Mouse (Mus musculus) liver, adult 2 months (tissue): ENCODE results near the gene Mageb16. TPM values are rescaled to one million over a fixed set of nuclear protein-coding genes. Genes with fewer than 3 reads are reported as not detected.

Source experiments
- DNase-seq: peaks from one replicate; pipeline ENCODE4 v3.0.0-alpha.2; 2011; ENCODE audit warnings: low read depth, low spot score; ENCODE audit errors: extremely low read depth
- H3K27ac ChIP-seq: fragments of 200-500 bp; replicated peaks from 2 replicates; pipeline ENCODE4 v1.5.1; 2012; ENCODE audit warnings: low read depth, mild to moderate bottlenecking, control low read depth, inconsistent platforms, low read length; ENCODE audit not compliant: insufficient read depth
- H3K27me3 ChIP-seq: fragments of 200-500 bp; 2 replicates; pipeline ENCODE4 v1.6.1; 2012; ENCODE audit warnings: mild to moderate bottlenecking, moderate library complexity, low read length, inconsistent platforms; ENCODE audit not compliant: control insufficient read depth, insufficient read depth
- H3K36me3 ChIP-seq: fragments of 200-500 bp; 2 replicates; pipeline ENCODE4 v1.6.1; 2012; ENCODE audit warnings: low read length, inconsistent platforms; ENCODE audit not compliant: control insufficient read depth, insufficient read depth
- H3K4me1 ChIP-seq: fragments of 200-500 bp; 2 replicates; pipeline ENCODE4 v1.6.1; 2011; ENCODE audit warnings: low read length; ENCODE audit not compliant: control insufficient read depth, insufficient read depth
- H3K4me3 ChIP-seq: fragments of 200-500 bp; 2 replicates; pipeline ENCODE4 v1.5.1; 2011; ENCODE audit warnings: low read depth, mild to moderate bottlenecking, control low read depth, low read length, moderate library complexity; ENCODE audit not compliant: insufficient read depth
- H3K79me2 ChIP-seq: fragments of 200-500 bp; 2 replicates; pipeline ENCODE4 v1.6.1; 2012; ENCODE audit warnings: inconsistent platforms, mild to moderate bottlenecking, low read length, moderate library complexity; ENCODE audit not compliant: control insufficient read depth, insufficient read depth
- H3K9ac ChIP-seq: fragments of 200-500 bp; 2 replicates; pipeline ENCODE4 v1.6.1; 2012; ENCODE audit warnings: low read depth, mild to moderate bottlenecking, control low read depth, inconsistent platforms, low read length
- CTCF ChIP-seq: fragments of 200-500 bp; IDR thresholded peaks from 2 replicates; pipeline ENCODE4 v1.5.1; 2011; ENCODE audit warnings: low read depth, low read length, control low read depth
- POLR2A ChIP-seq: fragments of 200-500 bp; IDR thresholded peaks from 2 replicates; pipeline ENCODE4 v1.6.1; 2011; ENCODE audit warnings: low read length, control low read depth; ENCODE audit not compliant: insufficient read depth; ENCODE audit errors: extremely low read depth
- WGBS: fragments of 180-500 bp; shearing (Covaris S2); methylation state at CpG from one replicate; pipeline ENCODE4 v1.1.7; 2018; 5-methylcytosine and 5-hydroxymethylcytosine counted together
- polyA plus RNA-seq: library from polyadenylated mRNA; depleted of rRNA; stranded (reverse); fragments of >200 nt; gene quantifications from 2 replicates; pipeline ENCODE4 v1.2.3, GENCODE M21; 2012; rRNA removed
- total RNA-seq: library from RNA; depleted of rRNA; stranded (reverse); fragments of >200 nt; gene quantifications from 2 replicates; pipeline ENCODE4 v1.2.3, GENCODE M21; 2014; rRNA removed

Mageb16 gene
- total RNA-seq (not detected in 2 replicates), polyA plus RNA-seq (not detected in 2 replicates)

DNA sequence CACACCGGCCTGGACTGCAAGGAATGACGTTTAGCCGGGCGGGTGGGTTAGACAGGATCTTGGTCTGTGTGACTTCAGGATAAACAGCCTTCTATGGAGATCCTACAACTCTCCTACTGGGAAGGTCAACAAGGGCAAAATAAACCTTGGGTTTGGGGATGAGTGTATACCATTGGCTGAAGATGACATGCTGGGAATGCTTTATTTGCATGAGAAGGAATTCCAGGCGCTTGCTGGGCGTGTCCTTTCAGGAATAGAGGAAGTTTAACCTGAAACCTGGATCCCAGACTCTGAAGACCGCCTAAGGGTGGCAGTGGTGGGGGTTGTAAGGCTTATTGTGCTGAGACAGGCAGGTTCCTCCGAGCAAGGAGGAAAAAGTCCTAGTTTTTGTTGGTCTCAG is at the start of gene Mageb16:
Gene Mageb16 (minus strand): TSS at position 25 of the 400 bp plus-strand sequence.
- no peak for TF ChIP-seq CTCF
- no peak for TF ChIP-seq POLR2A
- 68% methylated on average over 8 of the region's 8 CpGs for WGBS
- Histone ChIP-seq H3K79me2 (no peaks in the 10 kb centered on the region), H3K4me1 (no peaks in the 10 kb centered on the region), H3K9ac (no peak within 1 kb of the TSS), H3K27me3 (no peaks in the 10 kb centered on the region), H3K4me3 (no peak within 1 kb of the TSS), H3K27ac (no peak within 1 kb of the TSS), H3K36me3 (no peaks in the 10 kb centered on the region)
- DNase-seq, result no peak

- WGBS, result 40% methylated on average over 2 of the region's 2 CpGs
- no peaks in the 10 kb centered on the region for H3K4me1 ChIP-seq
- peak; percentile 58 for DNase-seq
- no peaks in the 10 kb centered on the region for H3K36me3 ChIP-seq
- no peaks in the 10 kb centered on the region for H3K27me3 ChIP-seq
- H3K4me3 ChIP-seq, result no peak overlapping the region
- TF ChIP-seq CTCF (no peak), POLR2A (no peak)
- H3K79me2 ChIP-seq, result no peaks in the 10 kb centered on the region
- H3K9ac ChIP-seq, result no peak overlapping the region
- H3K27ac ChIP-seq, result no peak overlapping the region
These were observed 20.1 kb downstream of the Mageb16 start for GRCm38 (mm10) chrX:79651091-79651490.

GRCm38 (mm10) chrX:79635396-79635795 is 35.8 kb downstream of the Mageb16 start:
- Histone ChIP-seq H3K4me3 (no peak overlapping the region), H3K79me2 (no peaks in the 10 kb centered on the region), H3K36me3 (no peaks in the 10 kb centered on the region), H3K9ac (no peak overlapping the region), H3K27me3 (no peaks in the 10 kb centered on the region), H3K27ac (no peak overlapping the region), H3K4me1 (no peaks in the 10 kb centered on the region)
- DNase-seq, result no peak
- no peak for TF ChIP-seq CTCF
- no peak for TF ChIP-seq POLR2A
- WGBS, result 89% methylated on average over 15 of the region's 15 CpGs

DNA sequence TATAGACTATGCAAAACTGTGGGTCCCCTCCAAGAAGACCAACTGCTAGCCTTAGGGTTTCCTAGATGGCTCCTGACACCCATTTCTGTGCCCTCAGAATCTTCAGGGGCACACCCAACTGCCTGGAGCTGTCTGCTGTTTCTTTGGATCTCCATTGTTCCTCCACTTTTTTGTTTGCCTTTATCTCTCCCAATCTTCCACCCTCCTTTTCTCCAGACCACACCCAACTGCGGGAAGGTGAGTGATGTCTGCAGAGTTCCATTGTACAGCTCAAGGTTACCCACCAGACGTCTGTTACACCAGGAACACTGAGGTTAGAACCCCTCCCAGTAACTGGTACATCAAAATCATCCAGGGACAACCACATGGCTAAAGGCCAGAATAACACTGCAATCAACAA is 64.8 kb downstream of the Mageb16 start:
- Histone ChIP-seq H3K36me3 (no peaks in the 10 kb centered on the region), H3K9ac (no peak overlapping the region), H3K4me1 (no peaks in the 10 kb centered on the region), H3K27ac (no peak overlapping the region), H3K4me3 (no peak overlapping the region), H3K27me3 (no peaks in the 10 kb centered on the region), H3K79me2 (no peaks in the 10 kb centered on the region)
- DNase-seq, result no peak
- WGBS, result 40% methylated on average over 2 of the region's 2 CpGs
- TF ChIP-seq POLR2A (no peak), CTCF (no peak)

Other genes starting within 250 kb of the Mageb16 start
- 0.07 and 0.18 TPM in 2 replicates for gene Gm7173, start 154.2 kb downstream of the Mageb16 start, total RNA-seq
- gene Gm7173, start 154.2 kb downstream of the Mageb16 start, polyA plus RNA-seq, result not detected in 2 replicates